Mouse (Mus musculus): ENCODE measurements around the gene Tjp1. TPM values are rescaled to one million over a fixed set of nuclear protein-coding genes. Genes with fewer than 3 reads are reported as not detected.

Tjp1 gene
- polyA plus RNA-seq, 1 experiment from 2014 or later = 27.8 TPM

DNA sequence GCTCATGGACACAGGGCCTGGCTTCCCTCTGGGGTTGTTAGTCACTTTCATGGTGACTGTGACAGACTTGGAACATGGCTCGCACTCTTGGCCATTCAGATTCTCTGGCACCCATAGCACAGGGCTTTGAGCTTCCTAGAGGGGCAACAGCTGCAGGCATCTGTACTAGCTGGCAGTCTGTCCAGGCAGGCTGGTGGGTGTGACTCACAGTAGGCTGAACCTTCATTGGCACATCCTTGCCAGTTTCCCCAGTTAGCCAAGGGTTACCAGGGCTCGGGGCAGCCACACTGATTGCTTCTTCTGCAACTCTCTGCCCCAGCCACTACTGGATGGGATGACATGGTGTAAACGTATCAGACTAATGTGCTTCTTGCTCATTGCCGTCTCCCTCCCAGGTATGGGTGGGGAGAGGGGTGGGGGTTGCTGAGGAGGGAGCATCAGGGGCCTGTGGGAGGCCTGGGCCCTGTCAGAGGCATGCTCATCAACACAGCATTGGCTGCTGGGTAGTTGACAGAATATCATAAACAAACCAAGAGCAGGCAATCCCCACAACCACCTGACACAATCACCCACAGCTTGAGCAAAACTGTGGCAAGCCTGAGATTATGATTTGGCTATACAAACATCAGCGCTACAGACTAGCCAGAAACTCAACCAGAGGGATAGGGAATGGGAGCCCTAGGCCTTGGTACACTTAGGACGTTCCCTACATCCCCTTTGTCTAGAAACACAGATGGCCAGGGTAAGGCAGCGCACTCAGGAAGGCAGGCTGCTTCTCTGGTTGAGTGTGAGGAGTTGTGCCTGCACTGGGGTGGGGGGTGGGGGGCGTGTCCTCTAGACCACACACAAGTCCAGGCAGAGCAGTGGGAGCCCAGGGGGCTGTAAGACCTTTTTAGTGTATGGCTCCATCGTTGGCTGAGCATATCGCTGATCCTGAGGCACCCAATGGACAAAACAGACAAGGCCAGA is 246.4 kb downstream of the Tjp1 start:
- H3K4me1 ChIP-seq = peaks cover 47% of the 10 kb centered on the region
- peak overlapping the region; percentile 74 for H3K27ac ChIP-seq
- H3K36me3 ChIP-seq (replicated peaks) = no peaks in the 10 kb centered on the region
- whole genome bisulfite sequencing = 74% methylated on average over 10 of the region's 10 CpGs
- no peaks in the 10 kb centered on the region for H3K9me3 ChIP-seq
- DNase-seq (ENCODE audit: extremely low spot score, low spot score) = peak; percentile 19
- no peak overlapping the region for H3K4me3 ChIP-seq
- H3K27me3 ChIP-seq (ENCODE audit: poor library complexity, severe bottlenecking) = no peaks in the 10 kb centered on the region

DNA sequence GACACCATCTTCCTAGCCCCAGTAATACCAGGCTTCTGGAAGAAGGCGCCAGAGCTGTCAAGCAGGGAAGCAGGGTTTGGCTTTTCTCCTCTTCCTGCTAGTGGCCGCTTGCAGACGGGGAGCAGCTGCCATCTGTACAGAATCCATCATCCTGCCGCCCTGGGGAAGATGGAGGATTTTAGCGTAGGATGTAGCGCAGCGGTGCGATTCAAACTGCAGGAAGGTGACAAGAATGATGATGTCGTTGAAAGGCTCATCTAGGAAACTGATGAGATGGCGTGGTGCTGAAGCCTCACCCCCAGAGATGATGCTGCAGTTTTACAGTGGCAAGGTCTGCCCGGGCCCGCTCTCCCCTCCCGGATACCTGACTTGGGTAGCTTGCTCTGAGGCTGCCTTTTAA is 248.3 kb downstream of the Tjp1 start:
- H3K27me3 ChIP-seq (ENCODE audit: poor library complexity, severe bottlenecking) = no peaks in the 10 kb centered on the region
- DNase-seq (ENCODE audit: extremely low spot score, low spot score) = no peak
- H3K9me3 ChIP-seq = no peaks in the 10 kb centered on the region
- no peak overlapping the region for H3K4me3 ChIP-seq
- H3K27ac ChIP-seq = no peak overlapping the region
- peaks cover 47% of the 10 kb centered on the region for H3K4me1 ChIP-seq
- H3K36me3 ChIP-seq (replicated peaks) = no peaks in the 10 kb centered on the region
- WGBS = 91% methylated on average over 13 of the region's 13 CpGs

DNA sequence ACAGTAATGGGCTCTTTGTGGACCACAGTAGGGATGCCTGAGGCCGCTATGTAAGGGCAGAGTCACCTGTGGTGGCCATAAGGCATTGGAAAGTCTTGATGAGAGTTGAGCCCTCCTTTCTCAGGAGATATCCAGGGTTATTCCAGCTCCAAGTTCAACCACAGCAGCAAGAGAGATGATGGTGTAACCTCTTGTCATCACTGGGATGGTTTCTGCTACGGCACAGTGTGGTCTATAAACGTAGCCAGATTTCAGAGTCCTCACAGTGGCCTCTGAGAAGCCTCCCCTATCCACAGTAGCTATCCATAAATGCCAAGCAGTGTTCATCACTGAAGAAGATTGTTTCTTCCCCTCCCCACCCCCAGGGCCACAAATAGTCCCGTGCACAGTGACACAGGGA is 251.8 kb downstream of the Tjp1 start:
- Histone ChIP-seq H3K27me3 (ENCODE audit: poor library complexity, severe bottlenecking) (no peaks in the 10 kb centered on the region), H3K27ac (no peak overlapping the region), H3K4me1 (peaks cover 12% of the 10 kb centered on the region), H3K4me3 (no peak overlapping the region), H3K9me3 (no peaks in the 10 kb centered on the region), H3K36me3 (replicated peaks) (no peaks in the 10 kb centered on the region)
- WGBS = 93% methylated on average over 4 of the region's 4 CpGs
- no peak for DNase-seq (ENCODE audit: extremely low spot score, low spot score)

DNA sequence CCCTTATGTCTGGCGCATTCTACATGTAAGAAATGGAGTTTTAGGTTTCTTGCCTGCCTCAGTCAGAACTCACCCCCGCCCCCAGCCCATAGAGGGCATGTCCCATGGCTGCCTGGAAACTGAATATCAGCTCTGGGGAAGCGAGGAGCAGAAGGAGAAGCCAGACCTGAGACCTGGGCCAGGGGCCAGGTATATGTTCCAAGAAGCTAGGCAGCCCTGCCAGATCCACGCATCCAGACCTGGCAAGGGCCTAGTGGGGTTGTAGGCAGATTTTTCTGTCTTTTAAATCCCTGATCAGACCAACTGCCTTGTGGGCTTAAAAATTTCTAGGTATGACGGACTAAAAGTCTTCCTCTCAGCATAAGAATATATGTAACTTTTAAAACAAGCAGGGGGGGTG is 253.4 kb downstream of the Tjp1 start:
- Histone ChIP-seq H3K9me3 (peaks cover 3% of the 10 kb centered on the region; the same call in 1 of the 2 replicates), H3K27ac (no peak overlapping the region), H3K36me3 (replicated peaks) (no peaks in the 10 kb centered on the region), H3K4me3 (no peak overlapping the region), H3K27me3 (ENCODE audit: poor library complexity, severe bottlenecking) (no peaks in the 10 kb centered on the region), H3K4me1 (no peaks in the 10 kb centered on the region)
- WGBS = 82% methylated on average over 5 of the region's 5 CpGs
- DNase-seq (ENCODE audit: extremely low spot score, low spot score) = no peak

DNA sequence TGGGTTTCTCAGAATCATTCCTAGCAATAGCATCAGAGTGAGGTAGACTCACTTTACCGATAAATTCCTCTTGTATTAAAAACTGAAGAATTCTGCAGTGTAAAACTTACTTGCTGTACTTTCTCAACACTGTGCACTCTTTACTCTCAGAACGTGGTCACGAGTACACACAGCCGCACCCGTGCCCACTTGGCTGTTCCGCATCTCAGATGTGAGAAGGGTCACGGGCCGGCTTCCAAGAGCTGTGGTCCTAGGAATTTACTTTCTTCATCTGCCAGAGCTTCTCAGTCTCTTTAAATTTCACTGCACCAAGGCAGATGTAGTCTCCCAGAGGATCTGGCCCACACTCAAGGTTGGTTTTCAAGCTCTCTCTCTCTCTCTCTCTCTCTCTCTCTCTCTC is 277.9 kb downstream of the Tjp1 start:
- DNase-seq (ENCODE audit: extremely low spot score, low spot score) = no peak
- H3K36me3 ChIP-seq (replicated peaks) = no peaks in the 10 kb centered on the region

More for the DNA sequence above, 277.9 kb downstream of the Tjp1 start:
- Histone ChIP-seq H3K4me1 (no peaks in the 10 kb centered on the region), H3K4me3 (no peak overlapping the region), H3K9me3 (peaks cover 13% of the 10 kb centered on the region), H3K27me3 (ENCODE audit: poor library complexity, severe bottlenecking) (no peaks in the 10 kb centered on the region), H3K27ac (no peak overlapping the region)
- 94% methylated on average over 8 of the region's 8 CpGs for WGBS

Other genes starting within 250 kb of the Tjp1 start
- gene Tarsl2, start 117.1 kb upstream of the Tjp1 start, polyA plus RNA-seq (2016; fragmentation: Nextera tagmentation; extraction: Ambion mirVana) = 7.6 and 8.8 TPM in 2 replicates
- gene Tm2d3, start 163.4 kb upstream of the Tjp1 start, polyA plus RNA-seq (2016; fragmentation: Nextera tagmentation; extraction: Ambion mirVana) = 77.9 and 80.0 TPM in 2 replicates